Mouse (Mus musculus) adrenal gland, postnatal 14 days (tissue): ENCODE results near the gene Ccdc162. TPM values are rescaled to one million over a fixed set of nuclear protein-coding genes. Genes with fewer than 3 reads are reported as not detected.

Source experiments
- microRNA-seq, 2 experiments: library from miRNA; unstranded; fragments of <30 nt; microRNA quantifications; one replicate each; pipeline ENCODE4 v1.2.0; 2021
- total RNA-seq: library from RNA; stranded (reverse); gene quantifications from 2 replicates; pipeline ENCODE4 v1.2.3, GENCODE M21; 2021

The Ccdc162 gene
- total RNA-seq, 1 experiment from 2014 or later: 0.82 TPM

Small RNA genes within 50 kb of the gene (microRNA-seq; reads per million reads assigned to microRNA genes)
- gene Mir3473b: 0 reads per million in 2 experiments

Other genes starting within 250 kb of the Ccdc162 start
- gene Mical1, start 240.3 kb downstream of the Ccdc162 start, total RNA-seq: 8.6 and 20.7 TPM in 2 replicates
- 23.5 and 25.0 TPM in 2 replicates for gene Smpd2, start 226.3 kb downstream of the Ccdc162 start, total RNA-seq
- 1.0 and 1.1 TPM in 2 replicates for gene Ppil6, start 226.2 kb downstream of the Ccdc162 start, total RNA-seq
- 186 and 213 TPM in 2 replicates for gene Cd164, start 197.2 kb downstream of the Ccdc162 start, total RNA-seq
- 8.9 and 9.3 TPM in 2 replicates for gene Cep57l1, start 93.2 kb upstream of the Ccdc162 start, total RNA-seq
- 19.0 and 32.0 TPM in 2 replicates for gene Sesn1, start 93.3 kb upstream of the Ccdc162 start, total RNA-seq